Mouse (Mus musculus) heart, postnatal 0 days (tissue): ENCODE measurements around the gene Khdc1a.

Experiments
- CTCF ChIP-seq: IDR thresholded peaks from 2 replicates; pipeline ENCODE4 v1.5.1; 2016; ENCODE audit warnings: antibody characterized with exemption, control low read depth, low read depth
- EP300 ChIP-seq: IDR thresholded peaks from 2 replicates; pipeline ENCODE4 v1.6.1; 2016; ENCODE audit warnings: antibody characterized with exemption, low read depth

DNA sequence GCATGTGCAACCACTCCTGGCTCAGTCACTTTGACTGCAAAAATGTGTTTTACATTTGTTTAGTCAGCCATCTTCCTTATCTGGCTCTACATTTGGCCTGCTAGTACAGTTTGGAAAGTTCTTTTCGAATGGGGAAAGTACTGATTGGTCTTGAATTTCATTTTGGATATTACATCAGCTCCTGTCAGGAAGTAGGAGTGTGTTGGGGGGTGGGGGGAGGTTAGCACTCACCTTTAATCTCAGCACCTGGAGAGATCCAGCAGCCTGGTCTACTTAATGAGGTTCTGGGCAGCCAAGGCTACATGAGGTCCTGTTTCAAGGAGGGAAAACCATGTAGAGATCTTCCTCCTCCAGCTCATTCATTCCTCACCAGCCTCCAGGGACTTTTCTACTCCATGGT is 33.8 kb downstream of the Khdc1a start, which contains the start of gene Khdc1b:
- no peak for TF ChIP-seq CTCF
- no peak for TF ChIP-seq EP300
